Mouse (Mus musculus) kidney, adult 2 months (tissue): Measurements from ENCODE around the gene Rnft2. TPM values are rescaled to one million over a fixed set of nuclear protein-coding genes. Genes with fewer than 3 reads are reported as not detected.

Experiments used
- DNase-seq: peaks from one replicate; pipeline ENCODE4 v3.0.0; 2021
- H3K27ac ChIP-seq: fragments of 200-500 bp; 2 replicates; pipeline ENCODE4 v1.5.1; 2012; ENCODE audit warnings: low read depth, low read length, control low read depth, inconsistent platforms; ENCODE audit not compliant: insufficient read depth
- H3K27me3 ChIP-seq: fragments of 200-500 bp; replicated peaks from 2 replicates; pipeline ENCODE4 v1.6.1; 2012; ENCODE audit warnings: mild to moderate bottlenecking, moderate library complexity, low read length, inconsistent platforms; ENCODE audit not compliant: control insufficient read depth, insufficient read depth
- H3K36me3 ChIP-seq: fragments of 200-500 bp; 2 replicates; pipeline ENCODE4 v1.6.1; 2012; ENCODE audit warnings: mild to moderate bottlenecking, moderate library complexity, low read length, inconsistent platforms; ENCODE audit not compliant: control insufficient read depth, insufficient read depth
- H3K4me1 ChIP-seq: fragments of 200-500 bp; 2 replicates; pipeline ENCODE4 v1.6.1; 2011; ENCODE audit warnings: low read length; ENCODE audit not compliant: control insufficient read depth, insufficient read depth
- H3K4me3 ChIP-seq: fragments of 200-500 bp; 2 replicates; pipeline ENCODE4 v1.5.1; 2011; ENCODE audit warnings: mild to moderate bottlenecking, low read depth, low read length, control low read depth; ENCODE audit not compliant: insufficient read depth
- CTCF ChIP-seq: fragments of 200-500 bp; conservative IDR thresholded peaks from 2 replicates; pipeline ENCODE4 v1.5.1; 2011; ENCODE audit warnings: low read depth, mild to moderate bottlenecking, control low read depth, low read length, moderate library complexity, mixed read lengths; ENCODE audit not compliant: insufficient read depth, insufficient read length
- POLR2A ChIP-seq: fragments of 200-500 bp; IDR thresholded peaks from one replicate; pipeline ENCODE4 v1.6.1; 2011; ENCODE audit warnings: low read depth, low read length, control low read depth
- WGBS: fragments of 180-500 bp; shearing (Covaris S2); methylation state at CpG from one replicate; pipeline ENCODE4 v1.1.7; 2018; 5-methylcytosine and 5-hydroxymethylcytosine counted together
- polyA plus RNA-seq: library from polyadenylated mRNA; depleted of rRNA; stranded (reverse); fragments of >200 nt; gene quantifications from 2 replicates; pipeline ENCODE4 v1.2.3, GENCODE M21; 2012

Gene Rnft2
- polyA plus RNA-seq, 1 experiment, result 1.8 TPM

DNA sequence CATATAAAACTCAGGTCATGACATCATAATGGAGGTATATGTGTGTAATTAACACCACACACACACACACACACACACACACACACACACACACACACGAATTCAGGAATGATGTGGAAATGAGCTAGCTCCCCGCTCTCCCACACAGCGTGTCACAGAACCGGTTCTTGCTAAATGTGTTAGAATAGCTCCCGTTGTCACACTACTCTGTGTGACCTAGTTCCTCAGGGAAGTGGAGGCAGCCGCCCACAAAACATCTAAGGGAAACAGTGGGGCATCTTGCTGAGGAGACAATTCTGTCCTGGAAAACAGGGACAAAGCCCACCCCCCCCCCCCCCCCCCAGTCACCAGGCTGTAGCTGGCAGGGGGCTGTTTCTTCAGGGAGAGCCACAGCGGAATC is 31.4 kb upstream of the Rnft2 start:
- WGBS, result 42% methylated on average over 7 of the region's 7 CpGs
- no peak for TF ChIP-seq POLR2A
- TF ChIP-seq CTCF, result no peak
- Histone ChIP-seq H3K36me3 (no peaks in the 10 kb centered on the region), H3K27me3 (no peaks in the 10 kb centered on the region), H3K27ac (no peak overlapping the region), H3K4me3 (no peak overlapping the region), H3K4me1 (no peaks in the 10 kb centered on the region)
- no peak for DNase-seq

DNA sequence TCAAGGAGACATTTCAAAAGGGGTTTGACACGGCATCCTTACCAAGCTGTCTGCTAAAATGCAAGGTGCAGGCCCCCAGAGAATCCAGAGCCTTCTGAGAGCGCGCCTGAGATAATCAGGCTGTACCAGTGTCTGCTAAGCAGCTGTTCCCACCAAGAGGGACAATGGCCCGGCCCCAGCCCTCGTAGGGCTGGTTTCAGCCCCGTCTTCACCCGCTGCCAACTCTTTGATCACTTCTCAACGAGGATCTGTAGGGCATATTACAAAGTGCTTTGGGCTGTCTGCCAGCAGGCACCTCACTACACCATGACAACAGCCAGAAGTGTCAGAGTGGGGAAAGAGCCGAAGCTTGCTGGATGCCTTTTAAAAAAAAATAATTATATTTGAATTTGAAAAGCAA is 29.6 kb upstream of the Rnft2 start:
- H3K4me3 ChIP-seq, result no peak overlapping the region
- H3K27me3 ChIP-seq, result no peaks in the 10 kb centered on the region
- no peaks in the 10 kb centered on the region for H3K36me3 ChIP-seq
- DNase-seq, result no peak
- H3K27ac ChIP-seq, result no peak overlapping the region
- TF ChIP-seq POLR2A, result no peak
- TF ChIP-seq CTCF, result no peak
- no peaks in the 10 kb centered on the region for H3K4me1 ChIP-seq
- 37% methylated on average over 9 of the region's 9 CpGs for WGBS

DNA sequence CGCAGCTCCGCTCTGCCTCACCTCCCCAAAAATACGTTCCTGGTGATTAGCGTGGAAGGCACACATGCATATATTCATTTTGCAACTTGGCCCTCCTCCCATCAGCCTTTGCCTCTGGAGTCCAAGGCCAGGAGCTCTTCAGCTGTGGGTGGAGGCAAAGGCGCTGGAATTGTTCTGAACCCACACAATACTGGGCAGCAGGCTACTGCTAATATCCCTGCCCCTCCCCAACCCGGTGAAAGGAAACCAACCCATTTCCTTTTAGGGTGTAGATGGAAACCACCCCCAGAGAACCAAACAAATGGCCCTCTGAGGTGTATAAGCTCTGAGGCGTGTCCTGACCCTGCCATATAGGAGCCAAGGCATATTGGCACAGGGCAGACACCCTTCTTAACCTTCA is 28.5 kb upstream of the Rnft2 start:
- 67% methylated on average over 7 of the region's 7 CpGs for WGBS
- no peak overlapping the region for H3K27ac ChIP-seq

DNA sequence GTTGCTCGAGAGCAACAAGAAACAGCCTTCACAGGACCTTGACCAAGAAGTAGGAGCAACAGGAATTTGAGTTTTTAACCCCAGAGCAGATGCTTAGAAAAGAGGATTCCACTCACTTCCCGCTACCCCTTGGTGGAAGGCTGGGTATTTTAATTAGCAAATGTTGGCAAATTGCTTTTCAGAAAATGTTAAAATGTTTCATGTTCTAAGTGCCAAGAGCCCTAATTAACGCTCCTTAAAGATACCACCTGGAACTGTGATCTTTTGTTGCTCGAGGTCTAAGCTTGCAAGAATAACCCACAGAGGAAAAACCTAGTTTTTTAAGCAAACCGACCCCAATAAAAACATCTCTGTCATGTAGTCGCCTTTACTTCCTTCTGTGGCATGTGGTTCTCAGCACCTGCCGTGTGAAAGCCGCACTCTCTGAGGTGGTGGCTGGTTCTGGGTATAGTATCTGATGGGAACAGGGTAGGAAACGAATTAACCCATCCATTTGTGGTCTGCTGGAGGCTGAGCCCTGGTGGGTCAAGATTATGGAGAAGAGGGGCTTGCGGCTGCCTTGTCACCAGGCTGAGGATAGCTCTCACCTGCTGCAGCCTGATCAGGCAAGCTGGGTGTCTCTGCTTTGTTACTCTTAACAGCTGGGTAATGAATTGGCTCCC is 26.7 kb upstream of the Rnft2 start:
- Histone ChIP-seq H3K36me3 (no peaks in the 10 kb centered on the region), H3K27me3 (no peaks in the 10 kb centered on the region), H3K4me1 (no peaks in the 10 kb centered on the region), H3K4me3 (no peak overlapping the region), H3K27ac (no peak overlapping the region)
- 51% methylated on average over 10 of the region's 10 CpGs for WGBS
- no peak for TF ChIP-seq POLR2A
- no peak for DNase-seq

More for the DNA sequence above, 28.5 kb upstream of the Rnft2 start:
- DNase-seq, result peak; percentile 17
- H3K36me3 ChIP-seq, result no peaks in the 10 kb centered on the region
- no peaks in the 10 kb centered on the region for H3K27me3 ChIP-seq
- H3K4me1 ChIP-seq, result no peaks in the 10 kb centered on the region
- no peak for TF ChIP-seq POLR2A
- no peak for TF ChIP-seq CTCF
- no peak overlapping the region for H3K4me3 ChIP-seq

DNA sequence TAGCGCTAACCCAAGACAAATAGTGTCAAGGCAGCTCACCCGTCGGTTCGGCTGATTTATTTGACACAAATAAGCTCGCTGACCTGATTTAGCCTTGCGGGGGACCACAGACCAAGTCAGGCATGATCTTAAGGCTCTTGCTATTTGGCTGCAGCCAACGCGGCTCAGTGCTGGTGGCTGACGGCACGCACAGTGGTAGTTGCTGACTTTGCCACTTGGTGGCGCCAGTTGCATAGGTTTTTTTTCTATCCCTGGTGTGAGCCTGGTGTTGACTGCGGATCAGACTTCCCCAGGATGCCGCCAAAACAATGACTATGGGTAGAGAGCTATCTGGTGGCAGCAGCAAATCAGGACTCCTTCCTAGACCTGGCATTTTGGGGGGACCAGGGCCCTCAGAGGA is 24.1 kb upstream of the Rnft2 start:
- DNase-seq, result peak; percentile 89
- Histone ChIP-seq H3K4me1 (no peaks in the 10 kb centered on the region), H3K27ac (no peak overlapping the region), H3K27me3 (no peaks in the 10 kb centered on the region), H3K4me3 (no peak overlapping the region), H3K36me3 (no peaks in the 10 kb centered on the region)
- WGBS, result 1% methylated on average over 13 of the region's 13 CpGs
- peak; percentile 96 for TF ChIP-seq CTCF
- no peak for TF ChIP-seq POLR2A

DNA sequence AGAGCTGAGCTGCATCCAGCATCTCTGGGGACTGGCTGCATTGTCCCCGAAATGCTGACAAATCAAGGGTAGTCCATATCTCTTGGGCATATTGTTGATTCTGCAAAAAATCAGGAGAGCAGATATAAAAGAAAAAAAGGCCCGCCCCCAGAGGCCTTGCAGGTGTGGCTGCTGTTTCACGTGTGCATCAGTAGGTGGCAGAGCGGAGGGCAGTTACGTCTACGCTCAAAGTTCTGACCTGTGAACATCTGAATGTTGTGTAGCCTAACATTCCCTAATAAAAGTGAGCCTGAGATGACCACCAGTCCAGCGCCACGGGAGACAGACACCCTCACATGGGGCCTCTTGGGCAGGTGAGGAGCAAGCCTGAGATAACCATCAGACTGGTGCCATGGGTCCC is 21.4 kb upstream of the Rnft2 start:
- DNase-seq, result peak; percentile 30
- WGBS, result 36% methylated on average over 8 of the region's 8 CpGs

DNA sequence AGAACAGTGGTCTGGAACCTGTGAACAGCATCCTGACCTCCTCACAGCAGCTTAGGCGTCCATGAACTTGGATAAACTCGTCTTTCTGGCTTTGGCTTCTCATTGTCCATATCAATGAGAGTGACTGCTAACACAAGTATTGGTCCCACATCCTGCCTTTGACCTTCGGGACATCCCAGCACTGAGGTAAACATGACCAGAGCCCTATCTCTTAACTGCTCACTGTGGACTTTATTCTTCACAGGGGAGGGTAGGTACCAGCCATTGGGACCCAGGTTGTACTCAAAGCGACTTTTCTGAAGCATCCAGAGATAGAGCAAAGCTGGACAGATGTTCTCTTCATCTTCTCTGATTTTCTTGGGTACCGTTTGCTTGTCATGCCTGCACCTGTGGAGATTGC is 20.4 kb upstream of the Rnft2 start:
- no peak overlapping the region for H3K27ac ChIP-seq
- H3K36me3 ChIP-seq, result no peaks in the 10 kb centered on the region
- H3K4me3 ChIP-seq, result no peak overlapping the region
- WGBS, result 84% methylated on average over 5 of the region's 5 CpGs
- DNase-seq, result no peak
- TF ChIP-seq CTCF (no peak), POLR2A (no peak)
- H3K27me3 ChIP-seq, result no peaks in the 10 kb centered on the region
- H3K4me1 ChIP-seq, result peaks cover 8% of the 10 kb centered on the region; the same call in 1 of the 2 replicates

More for the DNA sequence above, 21.4 kb upstream of the Rnft2 start:
- Histone ChIP-seq H3K4me1 (peaks cover 5% of the 10 kb centered on the region; the same call in 1 of the 2 replicates), H3K36me3 (no peaks in the 10 kb centered on the region), H3K4me3 (no peak overlapping the region), H3K27ac (no peak overlapping the region), H3K27me3 (no peaks in the 10 kb centered on the region)
- TF ChIP-seq CTCF (peak; percentile 57), POLR2A (no peak)

DNA sequence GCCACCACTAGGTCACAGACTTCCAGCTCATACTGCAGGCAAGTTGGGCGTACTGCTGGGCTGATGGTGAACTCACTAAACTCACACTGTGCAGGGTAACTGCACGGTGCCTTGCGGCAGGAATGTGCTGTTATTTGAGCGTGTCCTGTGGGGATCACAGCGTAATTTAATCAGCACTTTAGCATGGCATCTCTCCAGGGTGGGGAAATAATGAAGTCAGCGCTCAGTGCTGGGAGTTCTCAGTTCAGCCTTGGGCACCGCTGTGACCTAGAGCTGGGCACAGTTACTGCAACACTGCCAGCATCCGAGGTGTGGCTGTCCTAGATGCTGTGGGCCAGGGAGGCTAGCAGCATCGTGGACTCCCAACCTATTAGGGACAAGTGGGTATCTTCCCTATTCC is 19.4 kb upstream of the Rnft2 start:
- peaks cover 8% of the 10 kb centered on the region; the same call in 1 of the 2 replicates for H3K4me1 ChIP-seq
- 53% methylated on average over 9 of the region's 9 CpGs for WGBS
- H3K36me3 ChIP-seq, result no peaks in the 10 kb centered on the region
- no peak for TF ChIP-seq POLR2A
- no peak for TF ChIP-seq CTCF
- DNase-seq, result peak; percentile 18
- H3K27me3 ChIP-seq, result no peaks in the 10 kb centered on the region
- no peak overlapping the region for H3K4me3 ChIP-seq
- H3K27ac ChIP-seq, result no peak overlapping the region
